ENCODE assay signal across 9 mouse cellular contexts in genomic region chr17:26276711-26277110, GRCm38 (mm10). TPM values are rescaled to one million over a fixed set of nuclear protein-coding genes. Genes with fewer than 3 reads are reported as not detected.
A peak's percentile ranks its signal among the peaks of the same experiment; 100 is the strongest.
DNase-seq lines count a peak whose midpoint lies in the region; ATAC-seq and TF ChIP-seq lines count a peak whose summit lies in the region.
"Had no signal": no experiment of that assay in that cellular context is flagged by ENCODE, and none has a peak within 500 bp of the region (broad histone marks: within the 10 kb centered on the region; RNA-seq: fewer than 3 reads in every experiment).

No protein-coding gene starts in this region.

- H3K79me2 ChIP-seq in heart, adult 2 months (replicated peaks; ENCODE audit: control insufficient read depth, insufficient read depth, low read length), result 0 out of 2 replicates have a peak, but pooled peaks cover 3% of the 10 kb centered on the region

- WGBS in heart, adult 2 months, result 90% methylated on average over 4 of the region's 4 CpGs
- WGBS in heart, embryonic 10.5 days, result 91% methylated on average over 4 of the region's 4 CpGs

- TF ChIP-seq CTCF in heart, adult 2 months (IDR thresholded peaks at IDR 0.05), result peak; percentile 81
- TF ChIP-seq CTCF in cortical plate, adult 2 months (IDR thresholded peaks at IDR 0.05; ENCODE audit: extremely low read depth, insufficient read depth, low read length), result peak; percentile 59

- peaks cover 1% of the 10 kb centered on the region; the same call in 1 of the 2 replicates for H3K27me3 ChIP-seq in heart, adult 2 months (ENCODE audit: control insufficient read depth, insufficient read depth, low read length)
- no peaks in the 10 kb centered on the region for H3K27me3 ChIP-seq in heart, embryonic 10.5 days (ENCODE audit: insufficient read depth, poor library complexity, severe bottlenecking)
- H3K27me3 ChIP-seq: embryonic facial prominence, embryonic 13.5 days had no signal

- H3K9me3 ChIP-seq in heart, embryonic 10.5 days, result no peaks in the 10 kb centered on the region
- H3K9me3 ChIP-seq: embryonic facial prominence, embryonic 13.5 days had no signal

- TF ChIP-seq EP300 in heart, adult 2 months (IDR thresholded peaks at IDR 0.05; ENCODE audit: insufficient read depth, low read depth, low read length), result no peak

- no peak overlapping the region for H3K9ac ChIP-seq in heart, adult 2 months (ENCODE audit: low read depth, low read length)
- H3K9ac ChIP-seq: embryonic facial prominence, embryonic 13.5 days had no signal

- intact Hi-C loops in heart, adult 2 months (cut with DNase I), result no loop called here

- H3K27ac ChIP-seq in heart, adult 2 months, result no peak overlapping the region
- H3K27ac ChIP-seq in heart, embryonic 10.5 days, result no peak overlapping the region
- no peak overlapping the region for H3K27ac ChIP-seq in cortical plate, adult 2 months (ENCODE audit: insufficient read depth, low read length)
- H3K27ac ChIP-seq: embryonic facial prominence, embryonic 13.5 days had no signal

- H3K36me3 ChIP-seq in heart, adult 2 months (ENCODE audit: control insufficient read depth, insufficient read depth, low read length), result peaks cover 7% of the 10 kb centered on the region
- peaks cover 91% of the 10 kb centered on the region for H3K36me3 ChIP-seq in heart, embryonic 10.5 days

- H3K4me3 ChIP-seq in heart, adult 2 months, result no peak overlapping the region
- no peak overlapping the region for H3K4me3 ChIP-seq in heart, embryonic 10.5 days
- H3K4me3 ChIP-seq in cortical plate, adult 2 months (ENCODE audit: insufficient read depth, low read length), result no peak overlapping the region
- H3K4me3 ChIP-seq: embryonic facial prominence, embryonic 13.5 days had no signal

- H3K4me1 ChIP-seq in heart, adult 2 months (ENCODE audit: control insufficient read depth, insufficient read depth, low read length), result no peaks in the 10 kb centered on the region
- H3K4me1 ChIP-seq in heart, embryonic 10.5 days, result peaks cover 3% of the 10 kb centered on the region; the same call in 1 of the 2 replicates
- no peaks in the 10 kb centered on the region for H3K4me1 ChIP-seq in cortical plate, adult 2 months (ENCODE audit: control insufficient read depth, insufficient read depth, low read length)
- H3K4me1 ChIP-seq: embryonic facial prominence, embryonic 13.5 days had no signal

- DNase-seq in heart, adult 2 months, result peak; percentile 14 to 32
- DNase-seq in heart, embryonic 10.5 days (ENCODE audit: low spot score), result no peak
- peak; percentile 57 to 62 for DNase-seq in right cerebral cortex, postnatal 10 days (ENCODE audit: low spot score in 2 of 2)
- no peak for DNase-seq in right cerebral cortex, postnatal 25 days
- peak; percentile 50 for DNase-seq in lung, postnatal 10 days
- peak; percentile 57 for DNase-seq in thymus, postnatal 14 days

- no peak for ATAC-seq in inflammation-experienced regulatory T-cells, adult 6 months

- no peak for TF ChIP-seq POLR2A in heart, adult 2 months (IDR thresholded peaks at IDR 0.05; ENCODE audit: insufficient read depth, low read depth, low read length)
- TF ChIP-seq POLR2A in cortical plate, adult 2 months (IDR thresholded peaks at IDR 0.05; ENCODE audit: extremely low read depth, insufficient read depth, low read length), result no peak

RNA-seq across cellular contexts. Expression of gene Luc7l, which starts 24.0 kb away (rescaled TPM):
- 10 to 100 TPM; 13.2 to 16.3 TPM for total RNA-seq in heart, adult 2 months (2021)
- 13.6 and 22.9 TPM in 2 replicates for polyA plus RNA-seq in heart, adult 2 months (2012; rRNA removed)
- polyA plus RNA-seq in heart, embryonic 10.5 days (2016; fragmentation: Nextera tagmentation; extraction: Ambion mirVana), result 70.6 and 100 TPM in 2 replicates
- 64.8 and 68.3 TPM in 2 replicates for polyA plus RNA-seq in cortical plate, adult 2 months (2012; rRNA removed)
- polyA plus RNA-seq in inflammation-experienced regulatory T-cells, adult 6 months (2017; shearing (Covaris generic)), result 10 to 100 TPM; 50.3 to 60.4 (median 56.9) TPM

RNA-seq across cellular contexts. Expression of gene Fam234a, which starts 32.7 kb away (rescaled TPM):
- 100 to 1,000 TPM; 113 to 128 TPM for total RNA-seq in heart, adult 2 months (2021)
- polyA plus RNA-seq in heart, adult 2 months (2012; rRNA removed), result 93.1 and 118 TPM in 2 replicates
- polyA plus RNA-seq in heart, embryonic 10.5 days (2016; fragmentation: Nextera tagmentation; extraction: Ambion mirVana), result 36.0 and 42.4 TPM in 2 replicates
- polyA plus RNA-seq in cortical plate, adult 2 months (2012; rRNA removed), result 22.2 and 24.3 TPM in 2 replicates
- polyA plus RNA-seq in inflammation-experienced regulatory T-cells, adult 6 months (2017; shearing (Covaris generic)), result 10 to 100 TPM; 19.9 to 34.9 (median 23.7) TPM

Comparison
In these comparisons a context has a peak if more than half of its experiments do, and no peak if none do; other contexts are left out.
1. DNase-seq: peak in heart, adult 2 months (2 of 2), right cerebral cortex, postnatal 10 days (2 of 2), lung, postnatal 10 days (single experiment) and thymus, postnatal 14 days (single experiment); none in heart, embryonic 10.5 days (single experiment) and right cerebral cortex, postnatal 25 days (single experiment).